Mouse (Mus musculus) heart, postnatal 4 days (tissue): ENCODE results near the gene Banp. TPM values are rescaled to one million over a fixed set of nuclear protein-coding genes. Genes with fewer than 3 reads are reported as not detected.

Experiments
- DNase-seq: peaks from one replicate; pipeline ENCODE4 v3.0.0; 2021
- total RNA-seq, 2 experiments: library from RNA; stranded (reverse); gene quantifications; 2 replicates each; pipeline ENCODE4 v1.2.3; 2021

Banp gene
- total RNA-seq, 2 experiments from 2014 or later = 9.1 to 10.3 TPM

GRCm38 (mm10) chr8:121985673-121986072 is 36.1 kb downstream of the Banp start:
- no peak for DNase-seq

GRCm38 (mm10) chr8:121987892-121988291 is 38.3 kb downstream of the Banp start:
- DNase-seq = no peak

- DNase-seq = no peak
Observed at GRCm38 (mm10) chr8:121990506-121991255, 41.1 kb downstream of the Banp start.

GRCm38 (mm10) chr8:121991611-121992010 is 42.1 kb downstream of the Banp start:
- DNase-seq = no peak

GRCm38 (mm10) chr8:121992911-121993310 is 43.4 kb downstream of the Banp start:
- no peak for DNase-seq

GRCm38 (mm10) chr8:121995112-121995511 is 45.6 kb downstream of the Banp start:
- DNase-seq = no peak

GRCm38 (mm10) chr8:121995895-121996294 is 46.3 kb downstream of the Banp start:
- no peak for DNase-seq

- no peak for DNase-seq
Observed at GRCm38 (mm10) chr8:121998631-121999030, 49.1 kb downstream of the Banp start.

- DNase-seq = peak; percentile 20
Observed at GRCm38 (mm10) chr8:121999211-121999610, 49.7 kb downstream of the Banp start.

- no peak for DNase-seq
Observed at GRCm38 (mm10) chr8:122001339-122002115, 52.0 kb downstream of the Banp start.

GRCm38 (mm10) chr8:122003646-122004045 is 54.1 kb downstream of the Banp start:
- DNase-seq = no peak

- no peak for DNase-seq
Observed at GRCm38 (mm10) chr8:122004131-122004530, 54.6 kb downstream of the Banp start.

- DNase-seq = no peak
Observed at GRCm38 (mm10) chr8:122005422-122006204, 56.1 kb downstream of the Banp start.

GRCm38 (mm10) chr8:122006688-122007484 is 57.3 kb downstream of the Banp start:
- no peak for DNase-seq

- no peak for DNase-seq
Observed at GRCm38 (mm10) chr8:122008395-122008794, 58.8 kb downstream of the Banp start.

GRCm38 (mm10) chr8:122010638-122011037 is 61.1 kb downstream of the Banp start:
- DNase-seq = no peak

- no peak for DNase-seq
Observed at GRCm38 (mm10) chr8:122011066-122011588, 61.6 kb downstream of the Banp start.

GRCm38 (mm10) chr8:122014606-122015005 is 65.1 kb downstream of the Banp start:
- no peak for DNase-seq

GRCm38 (mm10) chr8:122018046-122018831 is 68.7 kb downstream of the Banp start:
- DNase-seq = peak; percentile 49

GRCm38 (mm10) chr8:122019162-122019561 is 69.6 kb downstream of the Banp start:
- no peak for DNase-seq
